Mouse (Mus musculus) CH12.LX (cell line): Measurements from ENCODE around the gene Cux1. TPM values are rescaled to one million over a fixed set of nuclear protein-coding genes. Genes with fewer than 3 reads are reported as not detected.

ENCODE experiments used
- DNase-seq: peaks from one replicate; pipeline ENCODE4 v3.0.0-alpha.2; 2013; ENCODE audit errors: extremely low read depth
- H3K27ac ChIP-seq: 2 replicates; pipeline ENCODE4 v1.5.1; 2012; ENCODE audit warnings: low read depth, mild to moderate bottlenecking, control low read depth, moderate library complexity; ENCODE audit not compliant: insufficient read depth
- H3K27me3 ChIP-seq: replicated peaks from 2 replicates; pipeline ENCODE3; 2012; ENCODE audit warnings: inconsistent platforms
- H3K36me3 ChIP-seq, 2 experiments: replicated peaks in 1 of 2; 2 replicates each; pipeline versions ENCODE3 to v1.6.1; 2012; ENCODE audit warnings: inconsistent platforms in 1 of 2, low read length in 1 of 2, mild to moderate bottlenecking in 1 of 2, mixed read lengths in 1 of 2, moderate library complexity in 1 of 2; ENCODE audit not compliant: control insufficient read depth in 1 of 2, insufficient read depth in 1 of 2
- H3K4me1 ChIP-seq, 2 experiments: 2 replicates each; pipeline ENCODE4 v1.6.1; 2012; ENCODE audit warnings: inconsistent platforms in 1 of 2, moderate library complexity in 1 of 2; ENCODE audit not compliant: insufficient read depth in 2 of 2, control insufficient read depth in 1 of 2
- H3K4me2 ChIP-seq: 2 replicates; pipeline ENCODE4 v1.6.1; 2012; ENCODE audit warnings: low read depth, mild to moderate bottlenecking, control low read depth; ENCODE audit not compliant: poor library complexity, insufficient read depth, severe bottlenecking
- H3K4me3 ChIP-seq, 3 experiments: fragments of 150-350 bp in 1 of 3; sonication (generic) in 1 of 3; replicated peaks in 1 of 3; 2 replicates each; pipeline versions ENCODE3 to v1.5.1; 2011 to 2012; ENCODE audit warnings: low read depth in 2 of 3, low read length in 2 of 3, mild to moderate bottlenecking in 2 of 3, moderate library complexity in 2 of 3, control low read depth in 1 of 3, improper control_type of control experiment in 1 of 3, inconsistent platforms in 1 of 3, mixed read lengths in 1 of 3; ENCODE audit not compliant: poor library complexity in 1 of 3
- H3K79me2 ChIP-seq: replicated peaks from 2 replicates; pipeline ENCODE4 v1.6.1; 2012; ENCODE audit warnings: mild to moderate bottlenecking, moderate library complexity; ENCODE audit not compliant: control insufficient read depth, poor library complexity, insufficient read depth, severe bottlenecking; ENCODE audit errors: extremely low read depth
- H3K9ac ChIP-seq: 2 replicates; pipeline ENCODE4 v1.6.1; 2012; ENCODE audit warnings: low read depth, mild to moderate bottlenecking, control low read depth, moderate library complexity; ENCODE audit not compliant: insufficient read depth
- H3K9me3 ChIP-seq: replicated peaks from 2 replicates; pipeline ENCODE3; 2012; ENCODE audit warnings: low read length, inconsistent platforms, mixed read lengths
- CHD2 ChIP-seq: IDR thresholded peaks from 2 replicates; pipeline ENCODE4 v1.6.1; 2011; ENCODE audit warnings: low read length, improper control_type of control experiment
- CTCF ChIP-seq, 2 experiments: IDR thresholded peaks in 1 of 2; conservative IDR thresholded peaks in 1 of 2; 2 replicates each; pipeline ENCODE4 v1.5.1; 2011 to 2012; ENCODE audit warnings: low read depth in 2 of 2, low read length in 2 of 2, improper control_type of control experiment in 1 of 2, inconsistent platforms in 1 of 2, mild to moderate bottlenecking in 1 of 2, moderate library complexity in 1 of 2
- E2F4 ChIP-seq: IDR thresholded peaks from 2 replicates; pipeline ENCODE4 v1.6.1; 2011; ENCODE audit warnings: low read depth, low read length, improper control_type of control experiment; ENCODE audit not compliant: insufficient replicate concordance
- EP300 ChIP-seq: IDR thresholded peaks from 2 replicates; pipeline ENCODE4 v1.6.1; 2011; ENCODE audit warnings: low read length, improper control_type of control experiment
- ETS1 ChIP-seq: conservative IDR thresholded peaks from 2 replicates; pipeline ENCODE4 v1.6.1; 2012; ENCODE audit warnings: low read depth, mild to moderate bottlenecking, inconsistent platforms, low read length, improper control_type of control experiment, moderate library complexity
- GABPA ChIP-seq: IDR thresholded peaks from 2 replicates; pipeline ENCODE4 v1.6.1; 2012; ENCODE audit warnings: low read depth, low read length, improper control_type of control experiment, inconsistent platforms; ENCODE audit not compliant: insufficient replicate concordance
- HCFC1 ChIP-seq: IDR thresholded peaks from 2 replicates; pipeline ENCODE4 v1.6.1; 2012; ENCODE audit warnings: low read depth, mild to moderate bottlenecking, inconsistent platforms, low read length, improper control_type of control experiment
- IRF4 ChIP-seq: IDR thresholded peaks from 2 replicates; pipeline ENCODE4 v1.6.1; 2014; ENCODE audit warnings: low read depth, mild to moderate bottlenecking, inconsistent platforms, low read length, improper control_type of control experiment
- JUND ChIP-seq: conservative IDR thresholded peaks from 2 replicates; pipeline ENCODE4 v1.6.1; 2011; ENCODE audit warnings: low read depth, low read length, improper control_type of control experiment
- MAFK ChIP-seq: IDR thresholded peaks from 2 replicates; pipeline ENCODE4 v1.6.1; 2011; ENCODE audit warnings: low read length, improper control_type of control experiment; ENCODE audit not compliant: insufficient replicate concordance
- MAX ChIP-seq: IDR thresholded peaks from 2 replicates; pipeline ENCODE4 v1.6.1; 2011; ENCODE audit warnings: low read length, improper control_type of control experiment
- MAZ ChIP-seq: IDR thresholded peaks from 2 replicates; pipeline ENCODE4 v1.6.1; 2012; ENCODE audit warnings: low read depth, mild to moderate bottlenecking, inconsistent platforms, low read length, improper control_type of control experiment, moderate library complexity
- MEF2A ChIP-seq: IDR thresholded peaks from 2 replicates; pipeline ENCODE4 v1.6.1; 2014; ENCODE audit warnings: low read depth, mild to moderate bottlenecking, inconsistent platforms, low read length, improper control_type of control experiment, borderline replicate concordance
- MXI1 ChIP-seq: IDR thresholded peaks from 2 replicates; pipeline ENCODE4 v1.6.1; 2011; ENCODE audit warnings: mild to moderate bottlenecking, low read depth, low read length, improper control_type of control experiment
- NELFE ChIP-seq: IDR thresholded peaks from 2 replicates; pipeline ENCODE4 v1.6.1; 2011; ENCODE audit warnings: low read depth, low read length, improper control_type of control experiment
- NRF1 ChIP-seq: IDR thresholded peaks from 2 replicates; pipeline ENCODE4 v1.6.1; 2014; ENCODE audit warnings: low read depth, mild to moderate bottlenecking, inconsistent platforms, low read length, improper control_type of control experiment, moderate library complexity
- PAX5 ChIP-seq: IDR thresholded peaks from 2 replicates; pipeline ENCODE4 v1.6.1; 2012; ENCODE audit warnings: low read length, inconsistent platforms, mixed read lengths
- POLR2A ChIP-seq: IDR thresholded peaks from 2 replicates; pipeline ENCODE4 v1.6.1; 2011; ENCODE audit warnings: low read depth, mild to moderate bottlenecking, improper control_type of control experiment, low read length
- POLR2AphosphoS2 ChIP-seq: IDR thresholded peaks from 2 replicates; pipeline ENCODE4 v1.6.1; 2011; ENCODE audit warnings: low read depth, low read length, improper control_type of control experiment
- SIN3A ChIP-seq: IDR thresholded peaks from 2 replicates; pipeline ENCODE4 v1.6.1; 2012; ENCODE audit warnings: low read length, improper control_type of control experiment, inconsistent platforms
- SMC3 ChIP-seq: IDR thresholded peaks from 2 replicates; pipeline ENCODE4 v1.6.1; 2011; ENCODE audit warnings: low read depth, low read length, improper control_type of control experiment
- TBP ChIP-seq: conservative IDR thresholded peaks from 2 replicates; pipeline ENCODE4 v1.6.1; 2011; ENCODE audit warnings: low read depth, low read length, improper control_type of control experiment
- USF1 ChIP-seq: IDR thresholded peaks from 2 replicates; pipeline ENCODE4 v1.6.1; 2014; ENCODE audit warnings: low read depth, mild to moderate bottlenecking, inconsistent platforms, low read length, improper control_type of control experiment
- ZC3H11A ChIP-seq: IDR thresholded peaks from 2 replicates; pipeline ENCODE4 v1.6.1; 2012; ENCODE audit warnings: low read depth, mild to moderate bottlenecking, inconsistent platforms, low read length, improper control_type of control experiment
- ZKSCAN1 ChIP-seq: IDR thresholded peaks from 2 replicates; pipeline ENCODE4 v1.6.1; 2012; ENCODE audit warnings: low read depth, inconsistent platforms, low read length, improper control_type of control experiment, borderline replicate concordance
- dilution Hi-C: fragments of 300-500 bp; cut with MboI; formaldehyde crosslinking; loops from 2 replicates; pipeline ENCODE4 v1.14.3; 2020; ENCODE audit warnings: low sequenced_read_pairs; ENCODE audit not compliant: extremely low pct_unique_long_range_greater_than_20kb, extremely low pct_ligation_motif_present
- in situ Hi-C: fragments of 300-500 bp; cut with MboI; formaldehyde crosslinking; loops from 3 replicates; pipeline ENCODE4 v1.14.3; 2019; ENCODE audit warnings: low sequenced_read_pairs, low pct_ligation_motif_present, low pct_unique_long_range_greater_than_20kb, mixed read lengths
- polyA plus RNA-seq: library from polyadenylated mRNA; unstranded; fragments of >175 nt; gene quantifications from 2 replicates; pipeline ENCODE4 v1.2.1, GENCODE M21; 2012; ENCODE audit warnings: low read depth; ENCODE audit not compliant: insufficient read length
- total RNA-seq, 2 experiments: library from RNA; depleted of rRNA; stranded (reverse); fragments of 300-350 nt in 1 of 2; fragments of >200 nt in 1 of 2; gene quantifications; 2 replicates each; pipeline ENCODE4 v1.2.3; 2012 to 2014

Cux1 gene
- total and polyA plus RNA-seq, 3 experiments: 12.4 to 21.9 (median 19.6) TPM

GRCm38 (mm10) chr5:136297691-136298090, 269.6 kb downstream of the Cux1 start:
- TF ChIP-seq MAX (no peak), JUND (no peak), POLR2A (no peak), CHD2 (no peak), MEF2A (no peak), ZC3H11A (no peak), ZKSCAN1 (no peak), SMC3 (no peak), MXI1 (no peak), POLR2AphosphoS2 (no peak), NELFE (no peak), NRF1 (no peak), ETS1 (no peak), MAFK (no peak), MAZ (no peak)
- TF ChIP-seq, all 38 proteins: peak for 0
- no peak for DNase-seq
- dilution Hi-C loops: no loop called here
- Histone ChIP-seq H3K9me3 (no peaks in the 10 kb centered on the region), H3K9ac (no peak overlapping the region), H3K79me2 (no peaks in the 10 kb centered on the region), H3K27me3 (no peaks in the 10 kb centered on the region), H3K4me2 (no peak overlapping the region), H3K4me1 (no peaks in the 10 kb centered on the region), H3K36me3 (peaks cover 19 to 76% of the 10 kb centered on the region in 2 experiments), H3K27ac (no peak overlapping the region), H3K4me3 (no peak overlapping the region)
- in situ Hi-C loops: no loop called here

DNA sequence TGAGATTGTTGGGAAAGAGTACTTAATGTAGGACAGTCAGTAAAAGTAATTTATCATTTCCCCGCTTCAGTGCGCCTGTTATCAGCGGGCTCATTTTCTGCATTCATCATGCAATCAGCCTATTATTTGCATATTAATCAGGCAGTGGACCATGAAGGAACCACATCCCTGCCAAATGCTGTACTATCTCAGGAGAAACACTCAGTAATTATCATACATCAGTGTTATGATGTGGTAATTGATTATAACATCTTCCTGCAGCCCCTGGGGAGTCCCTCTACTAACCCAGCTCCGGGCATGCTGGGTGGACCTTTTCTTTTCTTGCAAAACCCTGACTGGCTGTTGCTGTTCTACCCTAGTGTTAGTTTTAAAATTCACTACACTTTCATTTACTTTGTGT, 270.4 kb downstream of the Cux1 start:
- no peak for DNase-seq
- H3K79me2 ChIP-seq: no peaks in the 10 kb centered on the region
- no peak overlapping the region for H3K9ac ChIP-seq
- H3K27ac ChIP-seq: no peak overlapping the region
- in situ Hi-C loops: no loop called here
- H3K9me3 ChIP-seq: no peaks in the 10 kb centered on the region
- H3K36me3 ChIP-seq: peaks cover 14 to 74% of the 10 kb centered on the region in 2 experiments
- H3K4me2 ChIP-seq: no peak overlapping the region
- dilution Hi-C loops: no loop called here
- H3K4me1 ChIP-seq: no peaks in the 10 kb centered on the region
- no peak overlapping the region for H3K4me3 ChIP-seq
- H3K27me3 ChIP-seq: no peaks in the 10 kb centered on the region
- no peak for TF ChIP-seq PAX5
- no peak for TF ChIP-seq CHD2
- TF ChIP-seq JUND: no peak
- TF ChIP-seq, all 38 proteins: peak for 0

- DNase-seq: no peak
- dilution Hi-C loops (no loop called here), in situ Hi-C loops (no loop called here)
- Histone ChIP-seq H3K36me3 (peaks cover 18 to 73% of the 10 kb centered on the region in 2 experiments), H3K79me2 (no peaks in the 10 kb centered on the region), H3K27ac (no peak overlapping the region), H3K27me3 (no peaks in the 10 kb centered on the region), H3K4me3 (no peak overlapping the region), H3K9ac (no peak overlapping the region), H3K4me2 (no peak overlapping the region), H3K4me1 (no peaks in the 10 kb centered on the region), H3K9me3 (no peaks in the 10 kb centered on the region)
- TF ChIP-seq SIN3A (no peak), MAZ (no peak), E2F4 (no peak), EP300 (no peak), TBP (no peak), MAX (no peak), CHD2 (no peak), IRF4 (no peak), CTCF (conservative IDR thresholded peaks at IDR 0.05 in 1 of 2, IDR thresholded peaks at IDR 0.05 in 1 of 2; ENCODE audit: low read depth in 2 of 2, low read length in 2 of 2) (no peak), PAX5 (no peak), HCFC1 (no peak), POLR2AphosphoS2 (no peak), SMC3 (no peak), ZC3H11A (no peak), GABPA (no peak), NELFE (no peak), USF1 (no peak)
These were observed 274.3 kb downstream of the Cux1 start for GRCm38 (mm10) chr5:136292971-136293418.
